Mouse (Mus musculus): ENCODE results near the gene E4f1. TPM values are rescaled to one million over a fixed set of nuclear protein-coding genes. Genes with fewer than 3 reads are reported as not detected.
A peak's percentile ranks its signal among the peaks of the same experiment; 100 is the strongest.
"Not testable (repeated sequence)": the region's sequence is repeated elsewhere in the genome, so short reads cannot be mapped to it uniquely, and the experiment has no call there.

Gene E4f1
- total RNA-seq, 2 experiments from 2014 or later: 30.4 to 33.2 TPM

DNA sequence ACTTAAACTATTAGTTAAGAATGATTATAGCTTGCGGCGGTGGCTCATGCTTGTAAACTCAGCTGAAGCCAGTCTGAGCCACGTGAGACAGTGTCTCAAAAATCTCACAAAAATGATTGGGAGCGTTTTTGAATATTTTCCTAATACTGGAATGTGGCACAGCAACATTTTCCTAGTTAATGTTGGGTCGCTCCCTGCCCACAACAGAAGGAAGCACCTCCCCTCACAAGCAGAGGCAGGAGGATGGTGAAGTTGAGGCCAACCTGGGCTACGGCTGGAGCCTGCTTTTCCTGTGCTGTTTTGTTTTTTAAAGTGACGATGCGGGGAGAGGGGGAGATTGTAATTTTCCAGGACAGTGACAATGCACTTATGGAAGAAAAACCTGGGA lies 42.9 kb downstream of the E4f1 start:
- no peak for DNase-seq (ENCODE audit: low spot score in 2 of 2)
- intact Hi-C loops (cut with DNase I): no loop called here

GRCm38 (mm10) chr17:24426471-24427169 lies 43.5 kb downstream of the E4f1 start, which contains the start of gene Eci1:
Gene Eci1, plus strand, starts transcription at chr17:24426641.
- peak; percentile 88 to 93 for DNase-seq (ENCODE audit: low spot score in 2 of 2)
- intact Hi-C loops (cut with DNase I): no loop called here

- DNase-seq (ENCODE audit: low spot score in 2 of 2): no peak
- intact Hi-C loops (cut with DNase I): no loop called here
These were observed 44.2 kb downstream of the E4f1 start for GRCm38 (mm10) chr17:24425905-24426304.

DNA sequence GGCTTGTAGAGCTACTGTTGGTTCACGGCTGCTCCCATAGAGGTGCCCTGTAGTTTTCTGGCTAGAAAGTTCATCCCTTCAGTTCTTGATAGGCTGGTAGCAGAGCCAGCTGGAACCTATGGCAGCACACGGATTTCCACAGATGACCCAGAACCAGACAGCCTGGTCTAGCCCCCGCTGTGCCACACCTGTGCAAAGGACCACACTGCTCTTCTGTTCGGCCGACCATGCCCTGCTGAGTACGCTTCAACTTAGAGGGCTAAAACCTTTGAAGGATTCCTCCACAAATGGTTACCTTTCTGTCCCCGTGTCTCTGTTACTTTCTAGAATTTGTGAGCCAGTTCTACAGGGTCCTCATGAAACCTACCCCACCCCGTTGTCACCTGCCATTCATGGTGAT lies 44.8 kb downstream of the E4f1 start:
- intact Hi-C loops (cut with DNase I); DNase-seq (ENCODE audit: low spot score in 2 of 2): not testable (repeated sequence)

GRCm38 (mm10) chr17:24424489-24424888 lies 45.6 kb downstream of the E4f1 start:
- intact Hi-C loops (cut with DNase I): no loop called here

GRCm38 (mm10) chr17:24423114-24423513 lies 47.0 kb downstream of the E4f1 start:
- intact Hi-C loops (cut with DNase I): no loop called here
- DNase-seq (ENCODE audit: low spot score in 2 of 2): no peak

More at GRCm38 (mm10) chr17:24424489-24424888, 45.6 kb downstream of the E4f1 start:
- DNase-seq (ENCODE audit: low spot score in 2 of 2): no peak

DNA sequence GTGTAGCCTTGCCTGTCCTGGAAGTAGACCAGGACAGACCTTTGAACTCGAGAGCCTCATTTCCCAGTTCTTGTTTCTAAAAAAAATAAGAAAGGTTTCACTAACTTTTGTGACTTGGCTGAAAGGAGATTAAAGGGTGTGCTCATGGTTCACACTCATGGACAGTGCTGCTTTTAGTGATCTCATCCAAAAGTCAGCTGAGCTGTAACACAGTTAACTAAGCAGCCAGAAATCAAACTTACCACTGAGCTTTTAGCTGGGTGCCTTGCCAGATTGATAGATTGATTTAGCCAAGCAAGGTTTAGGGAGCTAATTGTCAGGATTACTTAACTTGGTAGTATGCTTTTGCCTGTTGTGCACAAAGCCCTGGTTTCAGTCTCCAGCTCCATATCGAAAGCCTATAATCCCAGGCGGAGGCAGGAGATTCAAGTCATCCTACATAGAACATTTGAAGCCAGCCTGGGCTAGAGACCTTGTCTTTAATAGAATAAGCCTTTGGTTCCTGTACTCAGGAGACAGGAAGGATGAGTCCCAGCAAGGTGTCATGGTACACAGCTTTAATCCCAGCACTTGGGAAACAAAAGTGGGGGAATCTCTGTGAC lies 54.0 kb downstream of the E4f1 start:
- intact Hi-C loops (cut with DNase I): loop anchor here (5.0 kb wide), 1 partner anchor 36 kb away; no protein-coding TSS in a partner anchor
- DNase-seq (ENCODE audit: low spot score in 2 of 2): no peak

DNA sequence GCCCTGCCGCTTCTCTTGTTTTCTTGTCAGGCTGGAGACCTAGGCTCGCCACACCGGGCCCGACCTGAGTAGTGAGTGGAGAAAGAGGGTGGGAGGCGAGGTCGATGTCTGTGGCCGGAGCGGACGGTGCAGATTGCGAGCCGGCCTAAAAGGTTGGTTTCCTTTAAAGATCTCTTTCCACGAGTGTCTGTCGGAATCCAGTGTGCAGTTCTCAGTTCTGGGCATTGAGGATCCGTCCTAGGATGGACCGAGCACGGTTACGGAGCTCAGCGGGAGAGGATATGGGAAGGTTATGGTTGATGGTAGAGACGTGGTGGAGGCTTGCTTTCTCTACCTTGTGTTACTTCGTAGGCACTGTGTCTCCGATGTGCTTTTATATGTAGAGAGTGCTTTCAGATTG lies 55.1 kb downstream of the E4f1 start:
- intact Hi-C loops (cut with DNase I): loop anchor here (5.0 kb wide), 1 partner anchor 37 kb away; no protein-coding TSS in a partner anchor
- no peak for DNase-seq (ENCODE audit: low spot score in 2 of 2)

- DNase-seq (ENCODE audit: low spot score in 2 of 2): peak; percentile 91 to 96
- intact Hi-C loops (cut with DNase I): no loop called here
These were observed 55.7 kb downstream of the E4f1 start, which contains the start of gene Rnps1 for GRCm38 (mm10) chr17:24414230-24414976. Gene Rnps1, plus strand, starts transcription at chr17:24414565.

- no peak for DNase-seq (ENCODE audit: low spot score in 2 of 2)
- intact Hi-C loops (cut with DNase I): no loop called here
These were observed 56.4 kb downstream of the E4f1 start for GRCm38 (mm10) chr17:24413557-24414211.

DNA sequence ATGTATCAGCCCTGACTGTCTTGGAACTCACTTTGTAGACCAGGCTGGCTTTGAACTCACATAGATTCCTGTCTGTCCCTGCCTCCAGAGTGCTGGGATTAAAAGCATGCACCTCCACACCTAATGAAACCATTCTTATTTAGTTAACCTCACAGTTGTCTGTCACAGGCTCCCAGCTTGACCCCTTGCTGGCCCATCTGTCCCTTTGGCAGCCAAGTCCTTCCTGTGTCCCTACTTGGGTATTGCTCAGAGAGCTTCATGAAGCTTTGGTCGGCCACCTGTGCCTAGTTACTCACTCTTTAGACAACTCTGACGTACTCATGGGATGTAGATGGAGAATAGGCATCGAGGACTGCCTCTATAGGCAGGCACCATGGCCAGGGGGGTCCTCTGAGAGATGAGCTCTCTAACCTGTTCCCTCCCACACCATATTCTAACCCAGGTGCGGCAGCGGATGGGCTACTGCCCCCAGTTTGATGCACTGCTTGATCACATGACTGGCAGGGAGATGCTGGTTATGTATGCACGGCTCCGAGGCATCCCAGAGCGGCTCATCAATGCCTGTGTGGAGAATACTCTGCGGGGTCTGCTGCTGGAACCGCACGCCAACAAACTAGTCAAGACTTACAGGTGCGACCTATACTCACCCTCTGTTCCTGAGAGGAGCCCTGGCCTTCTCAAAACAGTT lies 62.9 kb downstream of the E4f1 start:
- no peak for DNase-seq (ENCODE audit: low spot score in 2 of 2)
- intact Hi-C loops (cut with DNase I): no loop called here

DNA sequence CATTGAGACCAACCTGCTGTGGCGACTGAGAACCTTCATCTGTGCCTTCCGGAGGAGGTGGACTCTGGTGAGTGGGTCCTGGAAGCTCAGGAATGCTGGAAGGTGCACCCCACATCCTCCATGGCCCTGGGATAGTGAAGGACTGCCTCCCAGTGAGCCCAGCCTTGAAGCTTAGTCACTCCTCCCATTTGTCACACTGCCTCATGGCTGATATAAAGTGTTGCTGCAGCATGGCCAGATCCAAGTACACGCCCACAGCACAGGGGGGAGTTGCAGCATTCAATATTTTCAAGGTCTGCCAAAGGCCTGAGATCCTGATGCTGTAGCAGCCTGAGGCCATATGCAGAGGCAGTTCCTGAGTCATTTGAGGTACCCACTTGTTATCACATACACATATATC lies 67.7 kb downstream of the E4f1 start:
- intact Hi-C loops (cut with DNase I): no loop called here
- peak in 1 of 2 experiments; percentile 41 for DNase-seq (ENCODE audit: low spot score in 2 of 2)

DNA sequence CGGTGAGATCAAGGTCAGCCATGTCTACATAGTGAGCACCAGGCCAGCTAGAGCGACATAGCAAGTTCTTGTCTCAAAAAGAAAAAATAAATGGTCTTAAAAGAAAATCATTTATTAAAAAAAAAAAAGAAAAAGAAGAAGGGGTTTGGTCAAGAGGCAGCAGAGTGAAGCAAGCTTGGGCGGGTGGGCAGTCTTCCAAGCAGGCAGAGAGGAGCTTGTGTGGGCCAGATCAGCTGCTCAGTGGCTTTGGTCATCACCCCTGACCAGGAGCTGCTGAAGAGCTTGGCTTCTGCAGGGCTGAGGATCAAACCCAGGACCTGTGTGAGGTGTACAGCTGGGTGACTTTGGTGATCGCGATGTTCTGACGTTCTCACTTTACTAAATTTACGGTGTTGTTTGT lies 75.7 kb downstream of the E4f1 start:
- intact Hi-C loops (cut with DNase I): loop anchor here (5.0 kb wide), 1 partner anchor 242 kb away; the partner anchor contains the start of gene Pdpk1
- no peak for DNase-seq (ENCODE audit: low spot score in 2 of 2)

Other genes with a start within 250 kb of the E4f1 start
- 1 to 10 TPM; 9.2 to 10.0 TPM for gene Tedc2, start 249.5 kb downstream of the E4f1 start, total RNA-seq (2021)
- gene Ccnf, start 218.8 kb downstream of the E4f1 start, total RNA-seq (2021): 1 to 10 TPM; 6.5 to 6.9 TPM
- gene Abca17, start 119.2 kb downstream of the E4f1 start, total RNA-seq (2021): 1 to 10 TPM; 1.2 to 1.4 TPM
- 10 to 100 TPM; 78.7 to 81.7 TPM for gene Abca3, start 118.4 kb downstream of the E4f1 start, total RNA-seq (2021)
- 100 to 1,000 TPM; 134 to 138 TPM for gene Rnps1, start 55.7 kb downstream of the E4f1 start, total RNA-seq (2021)
- 10 to 100 TPM; 21.4 to 28.1 TPM for gene Eci1, start 43.7 kb downstream of the E4f1 start, total RNA-seq (2021)
- 1 to 10 TPM; 6.4 to 8.1 TPM for gene Dnase1l2, start 27.2 kb downstream of the E4f1 start, total RNA-seq (2021)
- 10 to 100 TPM; 70.2 to 72.3 TPM for gene Pgp, start 79 bp upstream of the E4f1 start, total RNA-seq (2021)
- 1 to 10 TPM; 1.4 to 1.6 TPM for gene Bricd5, start 3.6 kb upstream of the E4f1 start, total RNA-seq (2021)
- gene Mlst8, start 8.8 kb upstream of the E4f1 start, total RNA-seq (2021): 10 to 100 TPM; 30.0 to 32.2 TPM
- gene Caskin1, start 18.3 kb upstream of the E4f1 start, total RNA-seq (2021): 100 to 1,000 TPM; 115 to 121 TPM
- gene Traf7, start 57.6 kb upstream of the E4f1 start, total RNA-seq (2021): 10 to 100 TPM; 75.1 to 77.7 TPM
- gene Rab26, start 63.9 kb upstream of the E4f1 start, total RNA-seq (2021): 10 to 100 TPM; 53.4 to 59.5 TPM
- 10 to 100 TPM; 66.4 to 84.7 TPM for gene Pkd1, start 79.5 kb upstream of the E4f1 start, total RNA-seq (2021)
- 100 to 1,000 TPM; 136 to 150 TPM for gene Tsc2, start 162.3 kb upstream of the E4f1 start, total RNA-seq (2021)
- 1 to 10 TPM; 3.3 to 6.5 TPM for gene Nthl1, start 162.4 kb upstream of the E4f1 start, total RNA-seq (2021)
- 10 to 100 TPM; 48.0 to 49.9 TPM for gene Slc9a3r2, start 180.0 kb upstream of the E4f1 start, total RNA-seq (2021)
- gene Npw, start 188.1 kb upstream of the E4f1 start, total RNA-seq (2021): 1 to 10 TPM in 1 of 2 experiments, not detected in 1; 1.2 TPM
- gene Zfp598, start 199.4 kb upstream of the E4f1 start, total RNA-seq (2021): 10 to 100 TPM; 38.5 to 39.3 TPM
- 100 to 1,000 TPM; 203 to 214 TPM for gene Syngr3, start 219.6 kb upstream of the E4f1 start, total RNA-seq (2021)
- 10 to 100 TPM; 19.9 to 20.2 TPM for gene Gfer, start 225.8 kb upstream of the E4f1 start, total RNA-seq (2021)
- gene Noxo1, start 225.9 kb upstream of the E4f1 start, total RNA-seq (2021): 1 to 10 TPM; 3.1 to 3.7 TPM
- gene Tbl3, start 237.3 kb upstream of the E4f1 start, total RNA-seq (2021): 10 to 100 TPM; 26.1 to 27.4 TPM
- not detected for gene Rnf151, start 247.8 kb upstream of the E4f1 start, total RNA-seq (2021)
- 100 to 1,000 TPM; 300 to 313 TPM for gene Rps2, start 247.8 kb upstream of the E4f1 start, total RNA-seq (2021)